Mouse (Mus musculus): ENCODE data around the gene Lrrn2.
"Not testable (repeated sequence)": the region's sequence is repeated elsewhere in the genome, so short reads cannot be mapped to it uniquely, and the experiment has no call there.

The Lrrn2 gene

GRCm38 (mm10) chr1:132930291-132930690, 50.2 kb downstream of the Lrrn2 start:
- DNase-seq (ENCODE audit: low spot score in 2 of 2), result no peak

GRCm38 (mm10) chr1:132932421-132932820, 52.3 kb downstream of the Lrrn2 start:
- no peak for DNase-seq (ENCODE audit: low spot score in 2 of 2)

GRCm38 (mm10) chr1:132934856-132935255, 54.8 kb downstream of the Lrrn2 start:
- no peak for DNase-seq (ENCODE audit: low spot score in 2 of 2)

- DNase-seq (ENCODE audit: low spot score in 2 of 2), result peak in 1 of 2 experiments; percentile 33
Observed at GRCm38 (mm10) chr1:132937296-132938030, 57.4 kb downstream of the Lrrn2 start.

- peak in 1 of 2 experiments; percentile 43 for DNase-seq (ENCODE audit: low spot score in 2 of 2)
Observed at GRCm38 (mm10) chr1:132938975-132939374, 58.9 kb downstream of the Lrrn2 start.

GRCm38 (mm10) chr1:132945826-132946225, 65.8 kb downstream of the Lrrn2 start:
- no peak for DNase-seq (ENCODE audit: low spot score in 2 of 2)

- no peak for DNase-seq (ENCODE audit: low spot score in 2 of 2)
Observed at GRCm38 (mm10) chr1:132947811-132948210, 67.7 kb downstream of the Lrrn2 start.

GRCm38 (mm10) chr1:132956809-132957208, 76.7 kb downstream of the Lrrn2 start:
- peak in 1 of 2 experiments; percentile 12 for DNase-seq (ENCODE audit: low spot score in 2 of 2)

- no peak for DNase-seq (ENCODE audit: low spot score in 2 of 2)
Observed at GRCm38 (mm10) chr1:132961751-132962150, 81.7 kb downstream of the Lrrn2 start.

- no peak for DNase-seq (ENCODE audit: low spot score in 2 of 2)
Observed at GRCm38 (mm10) chr1:132964106-132964505, 84.0 kb downstream of the Lrrn2 start.

GRCm38 (mm10) chr1:132964691-132965090, 84.6 kb downstream of the Lrrn2 start:
- no peak for DNase-seq (ENCODE audit: low spot score in 2 of 2)

GRCm38 (mm10) chr1:132968659-132969058, 88.6 kb downstream of the Lrrn2 start:
- peak; percentile 22 to 37 for DNase-seq (ENCODE audit: low spot score in 2 of 2)

GRCm38 (mm10) chr1:132977402-132977801, 97.3 kb downstream of the Lrrn2 start:
- DNase-seq (ENCODE audit: low spot score in 2 of 2), result no peak

- DNase-seq (ENCODE audit: low spot score in 2 of 2), result no peak
Observed at GRCm38 (mm10) chr1:132981232-132981631, 101.2 kb downstream of the Lrrn2 start.

GRCm38 (mm10) chr1:132982728-132983127, 102.7 kb downstream of the Lrrn2 start:
- DNase-seq (ENCODE audit: low spot score in 2 of 2), result peak in 1 of 2 experiments; percentile 30

GRCm38 (mm10) chr1:132988556-132989459, 108.7 kb downstream of the Lrrn2 start:
- not testable (repeated sequence) for DNase-seq (ENCODE audit: low spot score in 2 of 2)

All from urinary bladder, postnatal 36 days (tissue).